Mouse (Mus musculus) CH12.LX (cell line): ENCODE measurements at regions not wholly inside any gene's neighbourhood (a gene's known extent, or its start where the extent isn't known, plus 50 kb on each side); places are given as distances from the start of the nearest gene placed in this dataset.

Source experiments
- CHD2 ChIP-seq: IDR thresholded peaks from 2 replicates; pipeline ENCODE4 v1.6.1; 2011; ENCODE audit warnings: low read length, improper control_type of control experiment
- CTCF ChIP-seq, 2 experiments: IDR thresholded peaks in 1 of 2; conservative IDR thresholded peaks in 1 of 2; 2 replicates each; pipeline ENCODE4 v1.5.1; 2011 to 2012; ENCODE audit warnings: low read depth in 2 of 2, low read length in 2 of 2, improper control_type of control experiment in 1 of 2, inconsistent platforms in 1 of 2, mild to moderate bottlenecking in 1 of 2, moderate library complexity in 1 of 2
- EP300 ChIP-seq: IDR thresholded peaks from 2 replicates; pipeline ENCODE4 v1.6.1; 2011; ENCODE audit warnings: low read length, improper control_type of control experiment
- KAT2A ChIP-seq: IDR thresholded peaks from 2 replicates; pipeline ENCODE4 v1.6.1; 2012; ENCODE audit warnings: low read length, improper control_type of control experiment, inconsistent platforms; ENCODE audit not compliant: insufficient replicate concordance
- MAX ChIP-seq: IDR thresholded peaks from 2 replicates; pipeline ENCODE4 v1.6.1; 2011; ENCODE audit warnings: low read length, improper control_type of control experiment
- MAZ ChIP-seq: IDR thresholded peaks from 2 replicates; pipeline ENCODE4 v1.6.1; 2012; ENCODE audit warnings: low read depth, mild to moderate bottlenecking, inconsistent platforms, low read length, improper control_type of control experiment, moderate library complexity
- MXI1 ChIP-seq: IDR thresholded peaks from 2 replicates; pipeline ENCODE4 v1.6.1; 2011; ENCODE audit warnings: mild to moderate bottlenecking, low read depth, low read length, improper control_type of control experiment
- NELFE ChIP-seq: IDR thresholded peaks from 2 replicates; pipeline ENCODE4 v1.6.1; 2011; ENCODE audit warnings: low read depth, low read length, improper control_type of control experiment
- NRF1 ChIP-seq: IDR thresholded peaks from 2 replicates; pipeline ENCODE4 v1.6.1; 2014; ENCODE audit warnings: low read depth, mild to moderate bottlenecking, inconsistent platforms, low read length, improper control_type of control experiment, moderate library complexity
- USF1 ChIP-seq: IDR thresholded peaks from 2 replicates; pipeline ENCODE4 v1.6.1; 2014; ENCODE audit warnings: low read depth, mild to moderate bottlenecking, inconsistent platforms, low read length, improper control_type of control experiment

GRCm38 (mm10) chr10:87674740-87675420 is 153.3 kb downstream of the Pah start:
- no peak for TF ChIP-seq CHD2
- TF ChIP-seq CTCF (conservative IDR thresholded peaks at IDR 0.05 in 1 of 2, IDR thresholded peaks at IDR 0.05 in 1 of 2; ENCODE audit: low read depth in 2 of 2, low read length in 2 of 2): no peak
- no peak for TF ChIP-seq KAT2A
- no peak for TF ChIP-seq EP300
- TF ChIP-seq USF1: no peak
- TF ChIP-seq MXI1: no peak
- no peak for TF ChIP-seq MAX
- TF ChIP-seq MAZ: no peak
- no peak for TF ChIP-seq NRF1
- TF ChIP-seq NELFE: no peak
